Mouse (Mus musculus) ES-E14 (cell line): ENCODE results near the gene Paqr7.

Experiments
- CHD2 ChIP-seq: IDR thresholded peaks from 2 replicates; pipeline ENCODE4 v1.6.1; 2014; ENCODE audit warnings: mild to moderate bottlenecking, low read depth, low read length, inconsistent platforms
- HCFC1 ChIP-seq: IDR thresholded peaks from 2 replicates; pipeline ENCODE4 v1.6.1; 2012; ENCODE audit warnings: low read length, inconsistent platforms, borderline replicate concordance; ENCODE audit not compliant: insufficient read depth
- MAFK ChIP-seq: IDR thresholded peaks from 2 replicates; pipeline ENCODE4 v1.6.1; 2014; ENCODE audit warnings: mild to moderate bottlenecking, low read depth, low read length, inconsistent platforms; ENCODE audit not compliant: insufficient read depth
- ZC3H11A ChIP-seq: IDR thresholded peaks from 2 replicates; pipeline ENCODE4 v1.6.1; 2012; ENCODE audit warnings: low read depth, mild to moderate bottlenecking, inconsistent platforms, low read length, borderline replicate concordance
- ZNF384 ChIP-seq: IDR thresholded peaks from 2 replicates; pipeline ENCODE4 v1.6.1; 2012; ENCODE audit warnings: low read depth, low read length, inconsistent platforms

- TF ChIP-seq HCFC1: no peak
- TF ChIP-seq ZC3H11A: no peak
- TF ChIP-seq CHD2: no peak
- no peak for TF ChIP-seq MAFK
- no peak for TF ChIP-seq ZNF384
These were observed 36.4 kb downstream of the Paqr7 start for GRCm38 (mm10) chr4:134532928-134533327.
